Mouse (Mus musculus): ENCODE measurements around the gene Ccr2.
A peak's percentile ranks its signal among the peaks of the same experiment; 100 is the strongest.
"Not testable (repeated sequence)": the region's sequence is repeated elsewhere in the genome, so short reads cannot be mapped to it uniquely, and the experiment has no call there.

Gene Ccr2

GRCm38 (mm10) chr9:124118489-124118888, 16.7 kb downstream of the Ccr2 start:
- no peak for DNase-seq (ENCODE audit: low spot score)

GRCm38 (mm10) chr9:124121387-124122184, 19.8 kb downstream of the Ccr2 start, which contains the start of gene Ccr5:
Ccr5 (plus strand) TSS chr9:124121543.
- DNase-seq (ENCODE audit: low spot score): no peak

- DNase-seq (ENCODE audit: low spot score): no peak
Measured at GRCm38 (mm10) chr9:124125576-124125975, 23.8 kb downstream of the Ccr2 start.

GRCm38 (mm10) chr9:124126373-124126772, 24.6 kb downstream of the Ccr2 start:
- DNase-seq (ENCODE audit: low spot score): peak; percentile 5

GRCm38 (mm10) chr9:124127412-124127811, 25.7 kb downstream of the Ccr2 start:
- DNase-seq (ENCODE audit: low spot score): no peak

- peak; percentile 12 for DNase-seq (ENCODE audit: low spot score)
Measured at GRCm38 (mm10) chr9:124128379-124128778, 26.6 kb downstream of the Ccr2 start.

- not testable (repeated sequence) for DNase-seq (ENCODE audit: low spot score)
Measured at GRCm38 (mm10) chr9:124132899-124133298, 31.1 kb downstream of the Ccr2 start.

- not testable (repeated sequence) for DNase-seq (ENCODE audit: low spot score)
Measured at GRCm38 (mm10) chr9:124134919-124135318, 33.2 kb downstream of the Ccr2 start.

GRCm38 (mm10) chr9:124137619-124138018, 35.9 kb downstream of the Ccr2 start:
- DNase-seq (ENCODE audit: low spot score): no peak

- DNase-seq (ENCODE audit: low spot score): peak; percentile 8
Measured at GRCm38 (mm10) chr9:124138055-124138775, 36.5 kb downstream of the Ccr2 start.

GRCm38 (mm10) chr9:124143678-124144077, 41.9 kb downstream of the Ccr2 start:
- DNase-seq (ENCODE audit: low spot score): no peak

GRCm38 (mm10) chr9:124146307-124146706, 44.6 kb downstream of the Ccr2 start:
- no peak for DNase-seq (ENCODE audit: low spot score)
